In the genomic region with DNA sequence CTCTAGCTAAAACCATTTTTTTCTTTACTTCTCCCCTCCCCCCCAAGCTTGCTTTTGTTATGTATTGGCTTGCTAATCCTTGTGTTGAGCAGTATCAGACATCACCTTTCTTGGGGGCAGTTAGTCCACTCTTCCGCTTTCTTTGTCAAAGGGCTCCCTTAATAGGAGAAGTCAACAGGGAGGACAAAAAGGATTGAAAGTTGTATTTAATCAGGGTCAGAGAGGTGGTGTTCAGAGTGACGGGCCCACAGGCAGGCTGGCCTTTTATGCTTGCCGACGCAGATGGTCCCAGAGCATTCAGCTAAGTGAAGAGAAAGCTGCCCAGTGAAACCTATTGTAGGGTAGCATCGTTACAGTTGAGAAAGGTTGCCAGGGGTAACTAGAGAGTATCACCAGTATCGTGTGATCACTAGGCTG, we compare ENCODE assay signal across 12 mouse cellular contexts.
DNase-seq lines count a peak whose midpoint lies in the region; ATAC-seq and TF ChIP-seq lines count a peak whose summit lies in the region.
"Had no signal": no experiment of that assay in that cellular context is flagged by ENCODE, and none has a peak within 500 bp of the region (broad histone marks: within the 10 kb centered on the region; RNA-seq: fewer than 3 reads in every experiment).

No protein-coding gene starts in this region.

- ATAC-seq in forebrain, embryonic 14.5 days = peak; percentile 74
- peak; percentile 97 for ATAC-seq in midbrain, embryonic 13.5 days
- ATAC-seq: liver, embryonic 12.5 days had no signal

- 6% methylated on average over 6 of the region's 6 CpGs for WGBS in forebrain, embryonic 14.5 days
- 3% methylated on average over 6 of the region's 6 CpGs for WGBS in midbrain, embryonic 13.5 days
- WGBS in heart, embryonic 10.5 days = 63% methylated on average over 6 of the region's 6 CpGs

- no peaks in the 10 kb centered on the region for H3K9me3 ChIP-seq in forebrain, embryonic 14.5 days (replicated peaks; ENCODE audit: control insufficient read depth, low read length)
- no peaks in the 10 kb centered on the region for H3K9me3 ChIP-seq in midbrain, embryonic 13.5 days
- no peaks in the 10 kb centered on the region for H3K9me3 ChIP-seq in heart, embryonic 10.5 days
- H3K9me3 ChIP-seq: liver, embryonic 12.5 days; stomach, embryonic 15.5 days had no signal

- H3K27ac ChIP-seq in forebrain, embryonic 14.5 days (ENCODE audit: low read depth, low read length) = no peak overlapping the region
- no peak overlapping the region for H3K27ac ChIP-seq in midbrain, embryonic 13.5 days
- H3K27ac ChIP-seq in gastrocnemius, adult 2 months = no peak overlapping the region
- no peak overlapping the region for H3K27ac ChIP-seq in heart, embryonic 10.5 days
- H3K27ac ChIP-seq: heart, adult 2 months; liver, embryonic 12.5 days; stomach, embryonic 15.5 days had no signal

- DNase-seq in A20 (ENCODE audit: low read depth, low spot score) (peak; percentile 58), WW6 (ENCODE audit: low read depth, low spot score) (peak; percentile 26)
- DNase-seq in forebrain, embryonic 14.5 days (ENCODE audit: low spot score) = peak; percentile 74
- no peak for DNase-seq in gastrocnemius, adult 2 months
- DNase-seq in right cerebral cortex, postnatal 36 days (ENCODE audit: low spot score in 2 of 2) = no peak
- DNase-seq in heart, embryonic 10.5 days (ENCODE audit: low spot score) = no peak
- no peak for DNase-seq in left cerebral cortex, adult 8-10 months (ENCODE audit: low spot score in 2 of 2)
- DNase-seq: cerebellum, postnatal 14 days; heart, adult 2 months had no signal

- no peak for TF ChIP-seq CTCF in gastrocnemius, adult 2 months (IDR thresholded peaks at IDR 0.05)

- H3K9ac ChIP-seq in forebrain, embryonic 14.5 days (ENCODE audit: low read length) = no peak overlapping the region
- no peak overlapping the region for H3K9ac ChIP-seq in midbrain, embryonic 13.5 days (replicated peaks)
- H3K9ac ChIP-seq: liver, embryonic 12.5 days; stomach, embryonic 15.5 days had no signal

- H3K4me2 ChIP-seq in forebrain, embryonic 14.5 days (ENCODE audit: low read length) = no peak overlapping the region
- H3K4me2 ChIP-seq in midbrain, embryonic 13.5 days (replicated peaks) = no peak overlapping the region
- H3K4me2 ChIP-seq: liver, embryonic 12.5 days; stomach, embryonic 15.5 days had no signal

- peaks cover 4% of the 10 kb centered on the region for H3K4me1 ChIP-seq in forebrain, embryonic 14.5 days (ENCODE audit: control insufficient read depth, insufficient read depth, low read length)
- peaks cover 6% of the 10 kb centered on the region for H3K4me1 ChIP-seq in midbrain, embryonic 13.5 days (replicated peaks)
- peaks cover 5% of the 10 kb centered on the region; the same call in 1 of the 2 replicates for H3K4me1 ChIP-seq in heart, embryonic 10.5 days
- H3K4me1 ChIP-seq: liver, embryonic 12.5 days; stomach, embryonic 15.5 days had no signal

- H3K4me3 ChIP-seq in forebrain, embryonic 14.5 days (ENCODE audit: low read depth, low read length) = no peak overlapping the region
- H3K4me3 ChIP-seq in midbrain, embryonic 13.5 days (replicated peaks) = no peak overlapping the region
- no peak overlapping the region for H3K4me3 ChIP-seq in gastrocnemius, adult 2 months
- H3K4me3 ChIP-seq in heart, embryonic 10.5 days = no peak overlapping the region
- H3K4me3 ChIP-seq: heart, adult 2 months; liver, embryonic 12.5 days; stomach, embryonic 15.5 days had no signal

- H3K27me3 ChIP-seq in forebrain, embryonic 14.5 days (replicated peaks; ENCODE audit: control insufficient read depth, insufficient read depth, low read length) = no peaks in the 10 kb centered on the region
- peaks cover 62% of the 10 kb centered on the region for H3K27me3 ChIP-seq in midbrain, embryonic 13.5 days
- no peaks in the 10 kb centered on the region for H3K27me3 ChIP-seq in heart, embryonic 10.5 days (ENCODE audit: insufficient read depth, poor library complexity, severe bottlenecking)
- H3K27me3 ChIP-seq: liver, embryonic 12.5 days; stomach, embryonic 15.5 days had no signal

- intact Hi-C loops in gastrocnemius, adult 2 months (cut with DNase I) = no loop called here

- H3K36me3 ChIP-seq in forebrain, embryonic 14.5 days (ENCODE audit: control insufficient read depth, insufficient read depth, low read length) = no peaks in the 10 kb centered on the region
- no peaks in the 10 kb centered on the region for H3K36me3 ChIP-seq in midbrain, embryonic 13.5 days
- no peaks in the 10 kb centered on the region for H3K36me3 ChIP-seq in heart, embryonic 10.5 days
- H3K36me3 ChIP-seq: liver, embryonic 12.5 days; stomach, embryonic 15.5 days had no signal

Comparison
In these comparisons a context has a peak if more than half of its experiments do, and no peak if none do; other contexts are left out.
1. DNase-seq: peak in A20 (single experiment), WW6 (single experiment) and forebrain, embryonic 14.5 days (single experiment); none in gastrocnemius, adult 2 months (single experiment), right cerebral cortex, postnatal 36 days (0 of 2), heart, embryonic 10.5 days (single experiment) and left cerebral cortex, adult 8-10 months (0 of 2).